Mouse (Mus musculus): ENCODE data around the gene Upk1b.
A peak's percentile ranks its signal among the peaks of the same experiment; 100 is the strongest.

DNA sequence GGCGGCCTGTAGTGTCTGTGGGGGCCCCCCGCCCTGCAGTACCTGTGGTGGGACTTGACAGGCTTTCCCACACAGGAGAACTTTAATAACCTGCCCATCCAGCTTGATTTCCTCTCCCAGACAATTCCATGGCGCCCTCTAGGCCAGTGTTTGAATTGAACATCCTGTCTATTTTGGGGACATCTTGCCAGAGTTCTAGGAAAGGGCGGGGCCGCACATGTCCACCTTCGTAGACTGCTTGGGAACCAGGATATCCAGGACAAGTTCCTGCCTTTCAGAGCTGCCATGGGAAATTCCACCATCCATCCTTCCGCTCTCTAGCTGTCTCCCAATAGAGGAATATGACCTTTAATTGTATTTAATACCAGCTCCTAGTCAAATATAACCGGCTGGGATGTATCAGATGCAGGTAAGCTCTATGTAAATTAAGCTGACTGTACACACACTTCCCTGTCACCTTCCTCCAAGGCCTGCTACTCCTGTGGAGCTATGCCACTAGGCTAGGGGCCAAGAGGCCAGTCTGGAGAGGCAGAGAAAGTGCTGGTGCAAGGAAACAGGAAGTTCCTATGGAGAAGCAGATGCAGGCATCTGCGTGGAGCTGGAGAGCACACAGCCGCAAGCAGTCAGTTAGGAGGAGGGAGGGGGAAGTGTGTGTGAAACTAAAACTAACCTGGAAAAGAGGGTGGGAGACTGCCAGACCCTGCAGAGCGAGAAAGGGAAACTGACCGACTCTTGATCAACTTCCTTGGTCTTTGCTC, 41.8 kb downstream of the Upk1b start:
- TF ChIP-seq CTCF (IDR thresholded peaks at IDR 0.05; ENCODE audit: low read depth) (peak; percentile 3; the same call in 1 of the 2 replicates), EP300 (IDR thresholded peaks at IDR 0.05; ENCODE audit: low read depth) (no peak)

Data from liver, postnatal 0 days (tissue).